Mouse (Mus musculus) MEL (cell line): ENCODE measurements around the gene Khk. TPM values are rescaled to one million over a fixed set of nuclear protein-coding genes. Genes with fewer than 3 reads are reported as not detected.
"Not testable (repeated sequence)": the region's sequence is repeated elsewhere in the genome, so short reads cannot be mapped to it uniquely, and the experiment has no call there.

Experiments
- DNase-seq: peaks from one replicate; pipeline ENCODE4 v3.0.0; 2011; ENCODE audit warnings: low read depth, low spot score
- H3K27ac ChIP-seq: 2 replicates; pipeline ENCODE4 v1.5.1; 2012; ENCODE audit warnings: low read depth, mild to moderate bottlenecking, control low read depth, low read length, moderate library complexity; ENCODE audit not compliant: control insufficient read depth
- H3K27me3 ChIP-seq, 2 experiments: fragments of 150-350 bp in 1 of 2; sonication (generic) in 1 of 2; 2 replicates each; pipeline ENCODE4 v1.6.1; 2012; ENCODE audit warnings: low read length in 2 of 2, mild to moderate bottlenecking in 2 of 2, improper control_type of control experiment in 1 of 2, moderate library complexity in 1 of 2; ENCODE audit not compliant: insufficient read depth in 2 of 2, control insufficient read depth in 1 of 2
- H3K36me3 ChIP-seq, 2 experiments: 2 replicates each; pipeline ENCODE4 v1.6.1; 2012 to 2014; ENCODE audit warnings: low read length in 2 of 2, improper control_type of control experiment in 1 of 2, inconsistent platforms in 1 of 2, mild to moderate bottlenecking in 1 of 2; ENCODE audit not compliant: insufficient read depth in 2 of 2, control insufficient read depth in 1 of 2
- H3K4me1 ChIP-seq, 2 experiments: fragments of 150-350 bp in 1 of 2; sonication (generic) in 1 of 2; 2 replicates each; pipeline ENCODE4 v1.6.1; 2012; ENCODE audit warnings: low read length in 2 of 2, improper control_type of control experiment in 1 of 2, mild to moderate bottlenecking in 1 of 2; ENCODE audit not compliant: insufficient read depth in 2 of 2, control insufficient read depth in 1 of 2
- H3K4me3 ChIP-seq, 2 experiments: fragments of 150-350 bp in 1 of 2; sonication (generic) in 1 of 2; 2 replicates each; pipeline ENCODE4 v1.5.1; 2012; ENCODE audit warnings: low read depth in 2 of 2, low read length in 2 of 2, mild to moderate bottlenecking in 2 of 2, moderate library complexity in 2 of 2, control low read depth in 1 of 2, improper control_type of control experiment in 1 of 2; ENCODE audit not compliant: control insufficient read depth in 1 of 2, insufficient read depth in 1 of 2
- H3K79me2 ChIP-seq: 2 replicates; pipeline ENCODE4 v1.6.1; 2012; ENCODE audit warnings: mild to moderate bottlenecking, low read length, moderate library complexity; ENCODE audit not compliant: control insufficient read depth, poor library complexity, insufficient read depth
- H3K9ac ChIP-seq: 2 replicates; pipeline ENCODE4 v1.6.1; 2012; ENCODE audit warnings: low read depth, mild to moderate bottlenecking, control low read depth, low read length, moderate library complexity; ENCODE audit not compliant: control insufficient read depth, poor library complexity, severe bottlenecking
- H3K9me3 ChIP-seq: fragments of 150-350 bp; sonication (generic); replicated peaks from 2 replicates; pipeline ENCODE4 v1.6.1; 2012; ENCODE audit warnings: mild to moderate bottlenecking, low read length, improper control_type of control experiment, moderate library complexity; ENCODE audit not compliant: insufficient read depth
- EP300 ChIP-seq, 2 experiments: IDR thresholded peaks; 2 replicates each; pipeline ENCODE4 v1.6.1; 2011; ENCODE audit warnings: improper control_type of control experiment in 2 of 2, low read length in 2 of 2, low read depth in 1 of 2, mild to moderate bottlenecking in 1 of 2
- ETS1 ChIP-seq: IDR thresholded peaks from 2 replicates; pipeline ENCODE4 v1.6.1; 2012; ENCODE audit warnings: low read depth, mild to moderate bottlenecking, inconsistent platforms, low read length, improper control_type of control experiment, moderate library complexity
- HCFC1 ChIP-seq: IDR thresholded peaks from 2 replicates; pipeline ENCODE4 v1.6.1; 2012; ENCODE audit warnings: low read depth, mild to moderate bottlenecking, inconsistent platforms, low read length, improper control_type of control experiment, moderate library complexity
- MAFK ChIP-seq: IDR thresholded peaks from 2 replicates; pipeline ENCODE4 v1.6.1; 2011; ENCODE audit warnings: low read depth, mild to moderate bottlenecking, low read length, improper control_type of control experiment, borderline replicate concordance
- NRF1 ChIP-seq: IDR thresholded peaks from 2 replicates; pipeline ENCODE4 v1.6.1; 2014; ENCODE audit warnings: low read depth, mild to moderate bottlenecking, inconsistent platforms, low read length, improper control_type of control experiment, moderate library complexity; ENCODE audit not compliant: poor library complexity, insufficient read depth, severe bottlenecking
- POLR2A ChIP-seq, 2 experiments: IDR thresholded peaks; 2 replicates each; pipeline ENCODE4 v1.6.1; 2011 to 2012; ENCODE audit warnings: low read length in 2 of 2, mild to moderate bottlenecking in 2 of 2, control low read depth in 1 of 2, improper control_type of control experiment in 1 of 2, low read depth in 1 of 2, moderate library complexity in 1 of 2; ENCODE audit not compliant: control insufficient read depth in 1 of 2, insufficient read depth in 1 of 2, poor library complexity in 1 of 2
- POLR2AphosphoS2 ChIP-seq: IDR thresholded peaks from 2 replicates; pipeline ENCODE4 v1.6.1; 2011; ENCODE audit warnings: low read length, improper control_type of control experiment
- RAD21 ChIP-seq: IDR thresholded peaks from 2 replicates; pipeline ENCODE4 v1.6.1; 2011; ENCODE audit warnings: mild to moderate bottlenecking, low read depth, low read length, improper control_type of control experiment
- RCOR1 ChIP-seq: IDR thresholded peaks from 2 replicates; pipeline ENCODE4 v1.6.1; 2012; ENCODE audit warnings: low read depth, mild to moderate bottlenecking, inconsistent platforms, low read length, improper control_type of control experiment
- TBP ChIP-seq: IDR thresholded peaks from 2 replicates; pipeline ENCODE4 v1.8.0; 2011; ENCODE audit warnings: low read depth, low read length, improper control_type of control experiment
- TCF12 ChIP-seq: IDR thresholded peaks from 2 replicates; pipeline ENCODE4 v1.6.1; 2014; ENCODE audit warnings: low read depth, mild to moderate bottlenecking, inconsistent platforms, low read length, improper control_type of control experiment, moderate library complexity
- UBTF ChIP-seq: IDR thresholded peaks from 2 replicates; pipeline ENCODE4 v1.6.1; 2012; ENCODE audit warnings: low read depth, mild to moderate bottlenecking, inconsistent platforms, low read length, improper control_type of control experiment, moderate library complexity, borderline replicate concordance; ENCODE audit not compliant: insufficient read depth
- USF2 ChIP-seq, 2 experiments: IDR thresholded peaks; 2 replicates each; pipeline ENCODE4 v1.6.1; 2011 to 2012; ENCODE audit warnings: improper control_type of control experiment in 2 of 2, low read length in 2 of 2, borderline replicate concordance in 1 of 2, inconsistent platforms in 1 of 2, low read depth in 1 of 2, mild to moderate bottlenecking in 1 of 2; ENCODE audit not compliant: insufficient read depth in 1 of 2
- ZNF384 ChIP-seq: IDR thresholded peaks from 2 replicates; pipeline ENCODE4 v1.6.1; 2012; ENCODE audit warnings: low read depth, mild to moderate bottlenecking, inconsistent platforms, low read length, improper control_type of control experiment
- polyA plus RNA-seq, 2 experiments: library from polyadenylated mRNA; stranded (reverse) in 1 of 2; unstranded in 1 of 2; fragments of >175 nt in 1 of 2; fragments of >200 nt in 1 of 2; gene quantifications; 2 replicates each; pipeline versions ENCODE4 v1.2.1 to v1.2.4; 2012; ENCODE audit warnings: low replicate concordance in 2 of 2, low read depth in 1 of 2; ENCODE audit not compliant: insufficient read length in 2 of 2, insufficient read depth in 1 of 2, missing spikeins in 1 of 2
- total RNA-seq: library from RNA; depleted of rRNA; stranded (reverse); fragments of 300-350 nt; gene quantifications from 2 replicates; pipeline ENCODE4 v1.2.3, GENCODE M21; 2012

Khk gene
- total and polyA plus RNA-seq, 3 experiments: 308 to 461 TPM; not detected in 1

GRCm38 (mm10) chr5:30879347-30879943 lies 41.8 kb upstream of the Khk start (continued):
- TF ChIP-seq UBTF (no peak), RAD21 (peak; percentile 15), TCF12 (no peak), ETS1 (no peak), USF2 (IDR thresholded peaks at IDR 0.05; ENCODE audit: borderline replicate concordance in 1 of 2, insufficient read depth in 1 of 2, low read depth in 1 of 2, low read length in 2 of 2) (no peak), RCOR1 (no peak), NRF1 (no peak), EP300 (IDR thresholded peaks at IDR 0.05; ENCODE audit: low read depth in 1 of 2, low read length in 2 of 2) (no peak), MAFK (0 out of 2 replicates have a peak, but pooled peaks have one; percentile 18)

- H3K4me3 ChIP-seq, H3K9me3 ChIP-seq, H3K36me3 ChIP-seq, H3K9ac ChIP-seq, H3K27me3 ChIP-seq, H3K27ac ChIP-seq, H3K79me2 ChIP-seq, H3K4me1 ChIP-seq, DNase-seq: not testable (repeated sequence)
- TF ChIP-seq TBP: peak; percentile 93
Observed at GRCm38 (mm10) chr5:30881839-30882238, 39.4 kb upstream of the Khk start.

GRCm38 (mm10) chr5:30886209-30886608 lies 35.0 kb upstream of the Khk start:
- no peak overlapping the region for H3K9ac ChIP-seq
- no peaks in the 10 kb centered on the region for H3K27me3 ChIP-seq
- H3K9me3 ChIP-seq: no peaks in the 10 kb centered on the region
- H3K4me1 ChIP-seq: peaks cover 0 to 10% of the 10 kb centered on the region in 2 experiments; a peak in 2 of 4 replicates
- TF ChIP-seq HCFC1: 0 out of 2 replicates have a peak, but pooled peaks have one; percentile 9
- TF ChIP-seq POLR2AphosphoS2: no peak
- no peak for TF ChIP-seq POLR2A (IDR thresholded peaks at IDR 0.05; ENCODE audit: control insufficient read depth in 1 of 2, insufficient read depth in 1 of 2, low read depth in 1 of 2, low read length in 2 of 2, poor library complexity in 1 of 2)
- peak; percentile 73 for TF ChIP-seq ZNF384
- H3K36me3 ChIP-seq: peaks cover 0 to 12% of the 10 kb centered on the region in 2 experiments; a peak in 1 of 4 replicates
- no peak overlapping the region for H3K27ac ChIP-seq
- H3K79me2 ChIP-seq: peaks cover 5% of the 10 kb centered on the region; the same call in 1 of the 2 replicates
- H3K4me3 ChIP-seq: peak overlapping the region in 1 of 2 experiments; percentile 50; a peak in 2 of 4 replicates
- no peak for DNase-seq
